Mouse (Mus musculus): ENCODE data around the gene Wdr95. TPM values are rescaled to one million over a fixed set of nuclear protein-coding genes. Genes with fewer than 3 reads are reported as not detected.

The Wdr95 gene
- polyA plus RNA-seq, 1 experiment from 2014 or later, result not detected

DNA sequence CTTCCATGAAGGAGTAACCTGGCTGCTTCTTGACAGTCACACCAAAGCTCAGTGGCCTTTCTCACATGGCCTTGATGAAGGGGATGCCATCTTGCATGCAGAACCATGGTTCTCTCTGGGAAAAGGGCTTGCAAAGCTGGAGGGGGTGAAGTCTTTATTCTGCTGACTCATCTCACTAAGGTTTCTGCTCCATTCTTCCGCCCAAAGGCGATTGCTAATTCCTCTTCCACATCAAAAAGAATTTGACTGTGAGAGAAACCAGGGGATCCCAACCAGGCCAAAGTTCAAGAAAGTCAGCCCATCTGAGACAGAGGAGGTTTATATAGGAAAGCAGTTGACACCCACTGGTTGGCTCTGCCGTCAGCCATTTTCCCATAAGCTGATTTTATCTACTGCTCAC lies 61.5 kb downstream of the Wdr95 start:
- ATAC-seq (ENCODE audit: insufficient number of reproducible peaks, insufficient read depth, low FRiP score, low read depth), result no peak
- H3K27me3 ChIP-seq (ENCODE audit: control insufficient read depth, insufficient read depth, low read length), result no peaks in the 10 kb centered on the region
- no peaks in the 10 kb centered on the region for H3K36me3 ChIP-seq (ENCODE audit: control insufficient read depth, insufficient read depth, low read length)
- H3K27ac ChIP-seq (ENCODE audit: low read length), result no peak overlapping the region
- no peak overlapping the region for H3K4me3 ChIP-seq (ENCODE audit: low read depth, low read length)
- WGBS, result 34% methylated on average over 3 of the region's 3 CpGs
- H3K4me1 ChIP-seq (ENCODE audit: control insufficient read depth, insufficient read depth, low read length), result no peaks in the 10 kb centered on the region
- H3K4me2 ChIP-seq (replicated peaks; ENCODE audit: low read depth, low read length), result no peak overlapping the region
- H3K9ac ChIP-seq (replicated peaks; ENCODE audit: low read depth, low read length), result no peak overlapping the region
- H3K9me3 ChIP-seq (ENCODE audit: control insufficient read depth, low read depth, low read length), result no peaks in the 10 kb centered on the region

DNA sequence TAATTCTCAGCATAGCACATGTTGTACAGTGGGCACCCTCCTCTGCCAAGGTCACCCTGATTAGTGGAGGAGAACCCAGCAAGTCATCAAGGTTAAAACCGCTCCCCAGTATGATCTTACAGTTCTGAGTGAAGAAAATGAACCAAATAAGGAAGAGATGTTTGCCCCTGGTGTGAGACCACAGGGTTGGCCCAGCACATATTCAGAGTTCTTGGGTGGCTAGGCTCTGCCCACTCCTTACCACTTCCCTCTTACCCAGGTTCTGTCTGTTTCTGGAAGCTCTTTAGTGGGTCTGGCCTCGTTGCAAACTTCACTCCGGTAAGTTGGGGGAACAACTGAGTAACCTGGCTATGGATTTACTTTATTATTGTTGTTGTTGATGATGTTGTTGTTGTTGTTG lies 65.7 kb downstream of the Wdr95 start:
- H3K9me3 ChIP-seq (ENCODE audit: control insufficient read depth, low read depth, low read length), result no peaks in the 10 kb centered on the region
- no peak overlapping the region for H3K4me3 ChIP-seq (ENCODE audit: low read depth, low read length)
- no peaks in the 10 kb centered on the region for H3K27me3 ChIP-seq (ENCODE audit: control insufficient read depth, insufficient read depth, low read length)
- no peak overlapping the region for H3K9ac ChIP-seq (replicated peaks; ENCODE audit: low read depth, low read length)
- no peak overlapping the region for H3K27ac ChIP-seq (ENCODE audit: low read length)
- ATAC-seq (ENCODE audit: insufficient number of reproducible peaks, insufficient read depth, low FRiP score, low read depth), result no peak
- H3K36me3 ChIP-seq (ENCODE audit: control insufficient read depth, insufficient read depth, low read length), result no peaks in the 10 kb centered on the region
- 94% methylated on average over 3 of the region's 3 CpGs for WGBS
- no peak overlapping the region for H3K4me2 ChIP-seq (replicated peaks; ENCODE audit: low read depth, low read length)
- no peaks in the 10 kb centered on the region for H3K4me1 ChIP-seq (ENCODE audit: control insufficient read depth, insufficient read depth, low read length)

DNA sequence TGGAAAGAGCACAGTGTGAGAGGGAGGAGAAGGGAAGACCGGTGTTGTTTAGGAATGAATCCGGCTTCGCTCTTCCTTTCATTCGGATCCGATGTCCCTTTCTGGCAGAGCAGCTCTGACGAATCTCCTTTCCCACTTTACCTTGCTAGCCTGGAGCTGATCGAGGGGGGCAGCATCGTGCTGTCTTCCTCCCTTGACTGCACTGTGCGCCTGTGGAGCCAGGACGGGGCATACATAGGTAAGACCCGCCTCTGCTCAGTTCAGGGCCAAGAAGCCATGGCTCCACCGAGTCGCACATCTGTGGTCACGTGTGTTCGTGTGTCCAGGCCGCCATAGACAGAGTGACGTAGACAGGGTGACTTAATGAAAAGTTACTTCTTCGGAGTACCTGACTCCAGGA lies 68.9 kb downstream of the Wdr95 start:
- Histone ChIP-seq H3K4me2 (replicated peaks; ENCODE audit: low read depth, low read length) (no peak overlapping the region), H3K27ac (ENCODE audit: low read length) (no peak overlapping the region), H3K27me3 (ENCODE audit: control insufficient read depth, insufficient read depth, low read length) (no peaks in the 10 kb centered on the region), H3K4me1 (ENCODE audit: control insufficient read depth, insufficient read depth, low read length) (no peaks in the 10 kb centered on the region), H3K4me3 (ENCODE audit: low read depth, low read length) (no peak overlapping the region), H3K9ac (replicated peaks; ENCODE audit: low read depth, low read length) (no peak overlapping the region), H3K36me3 (ENCODE audit: control insufficient read depth, insufficient read depth, low read length) (no peaks in the 10 kb centered on the region), H3K9me3 (ENCODE audit: control insufficient read depth, low read depth, low read length) (no peaks in the 10 kb centered on the region)
- ATAC-seq (ENCODE audit: insufficient number of reproducible peaks, insufficient read depth, low FRiP score, low read depth), result no peak
- 41% methylated on average over 18 of the region's 18 CpGs for WGBS

DNA sequence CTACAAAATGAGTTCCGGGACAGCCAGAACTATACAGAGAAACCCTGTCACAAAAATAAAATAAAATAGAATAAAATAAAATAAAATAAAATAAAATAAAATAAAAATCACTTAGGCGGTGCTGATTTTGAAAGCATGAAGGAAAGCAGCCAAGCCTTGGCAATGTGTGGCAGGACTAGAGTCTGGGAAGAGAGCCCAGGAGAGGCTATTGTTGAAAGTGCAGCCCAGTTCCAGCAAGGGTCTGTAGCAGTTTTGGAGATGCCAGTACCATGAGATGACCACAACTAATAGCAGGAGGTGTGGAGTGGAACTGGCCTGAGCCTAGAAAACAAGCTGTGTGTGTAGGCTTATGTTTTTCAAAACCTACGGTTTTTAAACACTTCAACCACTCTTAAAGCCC lies 73.5 kb downstream of the Wdr95 start:
- H3K27me3 ChIP-seq (ENCODE audit: control insufficient read depth, insufficient read depth, low read length), result no peaks in the 10 kb centered on the region
- no peak overlapping the region for H3K9ac ChIP-seq (replicated peaks; ENCODE audit: low read depth, low read length)
- no peak overlapping the region for H3K4me3 ChIP-seq (ENCODE audit: low read depth, low read length)
- no peak for ATAC-seq (ENCODE audit: insufficient number of reproducible peaks, insufficient read depth, low FRiP score, low read depth)
- H3K27ac ChIP-seq (ENCODE audit: low read length), result no peak overlapping the region
- WGBS, result 95% methylated on average over 3 of the region's 3 CpGs
- no peaks in the 10 kb centered on the region for H3K36me3 ChIP-seq (ENCODE audit: control insufficient read depth, insufficient read depth, low read length)
- H3K4me1 ChIP-seq (ENCODE audit: control insufficient read depth, insufficient read depth, low read length), result no peaks in the 10 kb centered on the region
- H3K9me3 ChIP-seq (ENCODE audit: control insufficient read depth, low read depth, low read length), result no peaks in the 10 kb centered on the region
- H3K4me2 ChIP-seq (replicated peaks; ENCODE audit: low read depth, low read length), result no peak overlapping the region

- ATAC-seq (ENCODE audit: insufficient number of reproducible peaks, insufficient read depth, low FRiP score, low read depth), result no peak
- no peak overlapping the region for H3K9ac ChIP-seq (replicated peaks; ENCODE audit: low read depth, low read length)
- no peak overlapping the region for H3K27ac ChIP-seq (ENCODE audit: low read length)
- H3K4me1 ChIP-seq (ENCODE audit: control insufficient read depth, insufficient read depth, low read length), result no peaks in the 10 kb centered on the region
- no peak overlapping the region for H3K4me3 ChIP-seq (ENCODE audit: low read depth, low read length)
- no peaks in the 10 kb centered on the region for H3K36me3 ChIP-seq (ENCODE audit: control insufficient read depth, insufficient read depth, low read length)
- H3K9me3 ChIP-seq (ENCODE audit: control insufficient read depth, low read depth, low read length), result no peaks in the 10 kb centered on the region
- H3K4me2 ChIP-seq (replicated peaks; ENCODE audit: low read depth, low read length), result no peak overlapping the region
- WGBS, result 71% methylated on average over 3 of the region's 3 CpGs
- no peaks in the 10 kb centered on the region for H3K27me3 ChIP-seq (ENCODE audit: control insufficient read depth, insufficient read depth, low read length)
Measured at GRCm38 (mm10) chr5:149603241-149603640, 74.8 kb downstream of the Wdr95 start.

- Histone ChIP-seq H3K4me3 (ENCODE audit: low read depth, low read length) (no peak overlapping the region), H3K4me2 (replicated peaks; ENCODE audit: low read depth, low read length) (no peak overlapping the region), H3K36me3 (ENCODE audit: control insufficient read depth, insufficient read depth, low read length) (no peaks in the 10 kb centered on the region), H3K27ac (ENCODE audit: low read length) (no peak overlapping the region), H3K4me1 (ENCODE audit: control insufficient read depth, insufficient read depth, low read length) (no peaks in the 10 kb centered on the region), H3K9me3 (ENCODE audit: control insufficient read depth, low read depth, low read length) (no peaks in the 10 kb centered on the region), H3K27me3 (ENCODE audit: control insufficient read depth, insufficient read depth, low read length) (no peaks in the 10 kb centered on the region), H3K9ac (replicated peaks; ENCODE audit: low read depth, low read length) (no peak overlapping the region)
- ATAC-seq (ENCODE audit: insufficient number of reproducible peaks, insufficient read depth, low FRiP score, low read depth), result no peak
- 86% methylated on average over 8 of the region's 8 CpGs for WGBS
Measured at GRCm38 (mm10) chr5:149607083-149607720, 78.7 kb downstream of the Wdr95 start.

DNA sequence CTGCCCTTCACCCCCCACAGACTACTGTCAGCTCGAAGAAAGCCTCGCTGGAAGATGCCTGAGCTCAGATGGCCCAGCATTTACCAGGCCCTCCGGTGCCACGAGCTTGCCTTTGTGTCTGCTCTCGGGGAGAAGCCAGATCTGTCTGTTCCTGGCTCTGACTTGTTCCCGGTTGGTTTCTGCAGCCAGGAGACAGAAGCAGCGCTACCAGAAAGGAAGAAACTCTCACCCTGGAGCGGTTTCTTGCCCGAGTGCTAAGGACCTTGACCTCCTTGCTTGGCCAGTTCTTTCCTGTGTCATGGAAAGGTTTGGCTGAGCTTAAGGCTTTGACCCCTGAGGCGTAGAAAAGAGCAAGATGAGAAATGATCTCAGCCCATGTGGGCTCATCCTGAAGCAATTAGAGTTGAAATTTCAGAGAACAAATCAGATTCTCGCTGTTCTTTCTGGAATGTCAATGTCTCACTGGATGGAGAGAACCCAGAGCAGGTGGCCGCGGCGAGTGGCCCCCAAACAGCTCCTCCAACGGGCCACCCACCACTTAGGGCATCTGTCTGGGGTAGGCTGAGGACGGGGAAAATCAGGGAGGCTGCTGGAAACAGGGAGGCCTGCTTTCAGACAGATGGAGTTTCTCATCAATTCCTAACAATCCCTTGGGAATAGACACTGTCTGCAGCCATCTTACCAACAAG lies 83.1 kb downstream of the Wdr95 start:
- ATAC-seq (ENCODE audit: insufficient number of reproducible peaks, insufficient read depth, low FRiP score, low read depth), result no peak
- H3K27me3 ChIP-seq (ENCODE audit: control insufficient read depth, insufficient read depth, low read length), result no peaks in the 10 kb centered on the region
- 0 out of 2 replicates have a peak, but pooled peaks cover 2% of the 10 kb centered on the region for H3K4me1 ChIP-seq (ENCODE audit: control insufficient read depth, insufficient read depth, low read length)
- H3K36me3 ChIP-seq (ENCODE audit: control insufficient read depth, insufficient read depth, low read length), result peaks cover 11% of the 10 kb centered on the region
- H3K4me2 ChIP-seq (replicated peaks; ENCODE audit: low read depth, low read length), result no peak overlapping the region
- no peak overlapping the region for H3K9ac ChIP-seq (replicated peaks; ENCODE audit: low read depth, low read length)
- no peak overlapping the region for H3K4me3 ChIP-seq (ENCODE audit: low read depth, low read length)
- WGBS, result 58% methylated on average over 16 of the region's 16 CpGs
- H3K27ac ChIP-seq (ENCODE audit: low read length), result no peak overlapping the region
- H3K9me3 ChIP-seq (ENCODE audit: control insufficient read depth, low read depth, low read length), result no peaks in the 10 kb centered on the region

GRCm38 (mm10) chr5:149612165-149612518 lies 83.7 kb downstream of the Wdr95 start:
- no peak for ATAC-seq (ENCODE audit: insufficient number of reproducible peaks, insufficient read depth, low FRiP score, low read depth)
- 88% methylated on average over 3 of the region's 3 CpGs for WGBS
- no peak overlapping the region for H3K27ac ChIP-seq (ENCODE audit: low read length)

DNA sequence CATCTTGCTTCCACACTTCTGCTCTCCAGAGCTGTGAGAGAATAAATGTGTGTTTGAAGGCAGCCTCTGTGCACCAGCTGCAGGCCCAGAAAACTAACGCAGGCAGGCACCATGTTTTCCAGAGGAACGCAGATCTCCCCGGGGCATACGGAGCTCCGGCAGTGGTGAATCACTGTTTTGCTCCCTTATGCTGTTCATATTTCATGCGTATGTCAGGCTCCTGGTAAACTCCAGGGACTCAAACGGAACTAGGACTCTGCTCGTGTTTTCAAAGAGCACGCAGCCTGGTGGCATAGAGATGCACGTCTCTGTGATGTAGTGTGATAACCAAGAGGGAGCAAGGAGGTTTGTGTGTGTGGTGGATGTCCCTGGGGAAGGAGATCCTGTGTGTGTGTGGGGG lies 84.3 kb downstream of the Wdr95 start:
- Histone ChIP-seq H3K36me3 (ENCODE audit: control insufficient read depth, insufficient read depth, low read length) (peaks cover 22% of the 10 kb centered on the region), H3K9ac (replicated peaks; ENCODE audit: low read depth, low read length) (no peak overlapping the region), H3K4me3 (ENCODE audit: low read depth, low read length) (no peak overlapping the region), H3K4me1 (ENCODE audit: control insufficient read depth, insufficient read depth, low read length) (0 out of 2 replicates have a peak, but pooled peaks cover 2% of the 10 kb centered on the region), H3K27me3 (ENCODE audit: control insufficient read depth, insufficient read depth, low read length) (no peaks in the 10 kb centered on the region), H3K4me2 (replicated peaks; ENCODE audit: low read depth, low read length) (no peak overlapping the region), H3K9me3 (ENCODE audit: control insufficient read depth, low read depth, low read length) (no peaks in the 10 kb centered on the region), H3K27ac (ENCODE audit: low read length) (no peak overlapping the region)
- ATAC-seq (ENCODE audit: insufficient number of reproducible peaks, insufficient read depth, low FRiP score, low read depth), result no peak
- WGBS, result 44% methylated on average over 10 of the region's 10 CpGs

More at GRCm38 (mm10) chr5:149612165-149612518, 83.7 kb downstream of the Wdr95 start:
- Histone ChIP-seq H3K4me3 (ENCODE audit: low read depth, low read length) (no peak overlapping the region), H3K4me1 (ENCODE audit: control insufficient read depth, insufficient read depth, low read length) (0 out of 2 replicates have a peak, but pooled peaks cover 2% of the 10 kb centered on the region), H3K27me3 (ENCODE audit: control insufficient read depth, insufficient read depth, low read length) (no peaks in the 10 kb centered on the region), H3K9me3 (ENCODE audit: control insufficient read depth, low read depth, low read length) (no peaks in the 10 kb centered on the region), H3K36me3 (ENCODE audit: control insufficient read depth, insufficient read depth, low read length) (peaks cover 16% of the 10 kb centered on the region), H3K9ac (replicated peaks; ENCODE audit: low read depth, low read length) (no peak overlapping the region), H3K4me2 (replicated peaks; ENCODE audit: low read depth, low read length) (no peak overlapping the region)

Data from stomach, embryonic 14.5 days (tissue).